In the genomic region with DNA sequence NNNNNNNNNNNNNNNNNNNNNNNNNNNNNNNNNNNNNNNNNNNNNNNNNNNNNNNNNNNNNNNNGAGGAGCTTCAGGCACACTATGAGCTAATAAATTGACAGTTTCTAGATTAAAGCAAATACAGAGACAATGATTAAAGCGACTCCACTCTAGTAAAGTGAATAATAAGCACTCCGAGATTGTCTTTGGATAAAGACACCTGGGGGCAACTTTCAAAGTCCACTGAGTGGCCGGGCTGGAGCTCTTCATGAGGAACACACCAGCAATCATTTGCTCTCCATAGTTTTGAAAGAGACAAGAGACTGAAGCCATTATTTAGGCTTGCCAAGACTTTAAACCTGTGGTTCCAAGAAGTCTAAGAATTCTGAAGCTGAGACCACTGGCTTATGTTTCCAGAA, we compare ENCODE assay signal across 21 mouse cellular contexts.
"Had no signal": no experiment of that assay in that cellular context is flagged by ENCODE, and none has a peak within 500 bp of the region (broad histone marks: within the 10 kb centered on the region; RNA-seq: fewer than 3 reads in every experiment).

No protein-coding gene starts in this region.

- DNase-seq: forebrain, postnatal 0 days; gastrocnemius, postnatal 14 days; gastrocnemius, postnatal 36 days; heart, adult 11 months; heart, adult 2 months; heart, postnatal 14 days; heart, postnatal 36 days; layer of hippocampus, adult 9-11 months; layer of hippocampus, postnatal 36 days; left cerebral cortex, postnatal 4 days had no signal

- H3K9me3 ChIP-seq: heart, embryonic 13.5 days; heart, embryonic 15.5 days; hindbrain, embryonic 13.5 days; hindbrain, embryonic 15.5 days; limb, embryonic 13.5 days; limb, embryonic 15.5 days; liver, embryonic 12.5 days had no signal

- H3K27ac ChIP-seq: heart, adult 2 months; heart, embryonic 13.5 days; heart, embryonic 15.5 days; hindbrain, embryonic 13.5 days; hindbrain, embryonic 15.5 days; hindbrain, postnatal 0 days; limb, embryonic 13.5 days; limb, embryonic 15.5 days; liver, embryonic 12.5 days; liver, embryonic 14.5 days had no signal

- ATAC-seq: forebrain, postnatal 0 days; hindbrain, postnatal 0 days; intestine, embryonic 16.5 days; liver, embryonic 12.5 days had no signal

- H3K4me3 ChIP-seq: heart, adult 2 months; heart, embryonic 13.5 days; heart, embryonic 15.5 days; hindbrain, embryonic 13.5 days; hindbrain, embryonic 15.5 days; limb, embryonic 13.5 days; limb, embryonic 15.5 days; liver, embryonic 12.5 days had no signal

- H3K9ac ChIP-seq: forebrain, postnatal 0 days; heart, embryonic 13.5 days; heart, embryonic 15.5 days; hindbrain, embryonic 13.5 days; hindbrain, embryonic 15.5 days; limb, embryonic 13.5 days; limb, embryonic 15.5 days; liver, embryonic 12.5 days; liver, embryonic 14.5 days had no signal

- H3K27me3 ChIP-seq: heart, embryonic 13.5 days; heart, embryonic 15.5 days; hindbrain, embryonic 13.5 days; hindbrain, embryonic 15.5 days; limb, embryonic 13.5 days; limb, embryonic 15.5 days; liver, embryonic 12.5 days had no signal

- H3K36me3 ChIP-seq: heart, embryonic 13.5 days; heart, embryonic 15.5 days; hindbrain, embryonic 13.5 days; hindbrain, embryonic 15.5 days; limb, embryonic 13.5 days; limb, embryonic 15.5 days; liver, embryonic 12.5 days had no signal

- H3K4me1 ChIP-seq: heart, embryonic 13.5 days; heart, embryonic 15.5 days; limb, embryonic 13.5 days; limb, embryonic 15.5 days; liver, embryonic 12.5 days had no signal

- H3K4me2 ChIP-seq: heart, embryonic 11.5 days; heart, embryonic 13.5 days; heart, embryonic 15.5 days; hindbrain, embryonic 13.5 days; hindbrain, embryonic 15.5 days; limb, embryonic 13.5 days; limb, embryonic 15.5 days; liver, embryonic 12.5 days had no signal
